Mouse (Mus musculus): ENCODE measurements around the gene Stub1.
"Not testable (repeated sequence)": the region's sequence is repeated elsewhere in the genome, so short reads cannot be mapped to it uniquely, and the experiment has no call there.

Gene Stub1

GRCm38 (mm10) chr17:25817662-25818061 lies 15.5 kb downstream of the Stub1 start:
- no peak for DNase-seq

- no peak for DNase-seq
These were observed 19.7 kb downstream of the Stub1 start for GRCm38 (mm10) chr17:25813471-25813870.

GRCm38 (mm10) chr17:25810890-25811289 lies 22.3 kb downstream of the Stub1 start:
- DNase-seq, result no peak

GRCm38 (mm10) chr17:25809606-25810340 lies 23.4 kb downstream of the Stub1 start:
- peak; percentile 89 for DNase-seq

GRCm38 (mm10) chr17:25808789-25809605 lies 24.2 kb downstream of the Stub1 start, which contains the start of gene Fbxl16:
Gene Fbxl16, plus strand, starts transcription at chr17:25809085.
- peak; percentile 97 for DNase-seq

- DNase-seq, result no peak
These were observed 25.2 kb downstream of the Stub1 start for GRCm38 (mm10) chr17:25808028-25808427.

- DNase-seq, result not testable (repeated sequence)
These were observed 25.8 kb downstream of the Stub1 start for GRCm38 (mm10) chr17:25807452-25807851.

GRCm38 (mm10) chr17:25806507-25806906 lies 26.7 kb downstream of the Stub1 start:
- DNase-seq, result no peak

- DNase-seq, result no peak
These were observed 30.2 kb downstream of the Stub1 start for GRCm38 (mm10) chr17:25802825-25803517.

GRCm38 (mm10) chr17:25801029-25801428 lies 32.2 kb downstream of the Stub1 start:
- DNase-seq, result no peak

- DNase-seq, result peak; percentile 70
These were observed 36.2 kb downstream of the Stub1 start, which contains the start of gene Metrn for GRCm38 (mm10) chr17:25796951-25797369. Gene Metrn, minus strand, starts transcription at chr17:25797136.

- DNase-seq, result peak; percentile 38
These were observed 36.9 kb downstream of the Stub1 start for GRCm38 (mm10) chr17:25796211-25796771.

GRCm38 (mm10) chr17:25795609-25796092 lies 37.6 kb downstream of the Stub1 start, which contains the start of gene AC134908.4:
Gene AC134908.4, minus strand, starts transcription at chr17:25795659.
- peak; percentile 70 for DNase-seq

GRCm38 (mm10) chr17:25794998-25795397 lies 38.2 kb downstream of the Stub1 start:
- DNase-seq, result no peak

GRCm38 (mm10) chr17:25794197-25794596 lies 39.0 kb downstream of the Stub1 start:
- DNase-seq, result peak; percentile 61

- peak; percentile 69 for DNase-seq
These were observed 40.6 kb downstream of the Stub1 start, which contains the start of gene Fam173a for GRCm38 (mm10) chr17:25792615-25793014. Gene Fam173a, minus strand, starts transcription at chr17:25792901.

- peak; percentile 84 for DNase-seq
These were observed 41.2 kb downstream of the Stub1 start for GRCm38 (mm10) chr17:25791843-25792527.

GRCm38 (mm10) chr17:25791320-25791842 lies 41.8 kb downstream of the Stub1 start:
- DNase-seq, result peak; percentile 47

- peak; percentile 42 for DNase-seq
These were observed 46.3 kb downstream of the Stub1 start for GRCm38 (mm10) chr17:25786781-25787504.

GRCm38 (mm10) chr17:25786280-25786679 lies 46.9 kb downstream of the Stub1 start, which contains the start of gene Ccdc78:
Gene Ccdc78, plus strand, starts transcription at chr17:25786580.
- no peak for DNase-seq

- DNase-seq, result peak; percentile 96
These were observed 47.9 kb downstream of the Stub1 start, which contains the start of gene Haghl for GRCm38 (mm10) chr17:25785281-25785745. Gene Haghl, minus strand, starts transcription at chr17:25785673.
